In the genomic region with DNA sequence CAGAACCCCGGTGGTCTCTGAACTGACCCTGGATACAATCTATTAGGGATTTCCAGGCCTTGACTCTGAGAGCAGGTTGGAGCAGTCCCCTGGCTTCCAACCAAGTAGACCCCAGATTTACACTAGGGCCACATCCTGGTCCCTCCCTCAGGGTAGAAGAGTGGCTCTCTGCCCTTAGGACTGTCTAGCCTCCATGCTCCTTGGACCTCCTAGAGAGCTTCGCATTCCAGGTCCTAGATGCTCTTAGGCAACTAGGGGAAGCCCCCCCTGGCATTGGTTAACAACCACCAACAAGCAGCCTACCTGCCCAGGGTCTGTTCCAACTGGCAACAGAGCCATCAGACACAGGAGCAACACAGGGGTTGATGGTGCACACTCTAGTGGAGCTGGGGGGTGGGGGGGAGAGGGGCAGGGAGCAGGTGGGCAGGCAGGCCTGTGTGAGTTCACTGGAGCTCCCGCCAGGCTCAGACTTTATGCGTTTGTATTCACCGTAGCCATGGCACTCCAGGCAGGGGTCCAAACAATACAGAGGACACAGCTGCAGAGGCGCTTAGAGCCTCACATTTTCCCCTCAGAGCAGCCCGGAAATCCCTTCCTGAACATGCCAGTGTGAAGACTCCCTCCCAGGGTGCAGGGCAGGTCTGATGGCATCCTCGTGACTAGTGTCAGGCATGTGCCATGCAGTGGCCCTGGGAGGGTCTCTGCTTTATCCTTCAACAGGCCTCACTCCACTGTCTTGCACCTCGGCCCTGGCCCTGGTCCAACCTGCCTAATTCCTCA, we compare ENCODE assay signal across 8 mouse cellular contexts. TPM values are rescaled to one million over a fixed set of nuclear protein-coding genes. Genes with fewer than 3 reads are reported as not detected.
DNase-seq lines count a peak whose midpoint lies in the region; ATAC-seq lines count a peak whose summit lies in the region.

No protein-coding gene starts in this region.

- no peak overlapping the region for H3K4me3 ChIP-seq in hindbrain, embryonic 13.5 days

- DNase-seq in right cerebral cortex, postnatal 4 days: peak; percentile 37
- DNase-seq in right cerebral cortex, postnatal 14 days: no peak
- DNase-seq in gastrocnemius, postnatal 10 days: peak; percentile 82
- peak; percentile 32 for DNase-seq in lung, postnatal 36 days
- DNase-seq in spleen, postnatal 4 days (ENCODE audit: low spot score in 2 of 2): no peak

- peak; percentile 75 for ATAC-seq in hindbrain, embryonic 13.5 days (ENCODE audit: low FRiP score)
- ATAC-seq in CD4-positive, CD25-positive, alpha-beta regulatory T cell, adult 4 months: no peak
- ATAC-seq in erythroid progenitor cell, adult 5-6 weeks (replicated peaks; ENCODE audit: low FRiP score, poor library complexity, severe bottlenecking): no peak

- no peaks in the 10 kb centered on the region for H3K36me3 ChIP-seq in hindbrain, embryonic 13.5 days

- no peaks in the 10 kb centered on the region for H3K9me3 ChIP-seq in hindbrain, embryonic 13.5 days

- H3K4me2 ChIP-seq in hindbrain, embryonic 13.5 days: no peak overlapping the region

- H3K4me1 ChIP-seq in hindbrain, embryonic 13.5 days (replicated peaks): peaks cover 56% of the 10 kb centered on the region

- peak overlapping the region; percentile 81 for H3K27ac ChIP-seq in hindbrain, embryonic 13.5 days

- peak overlapping the region; percentile 21; the same call in 1 of the 2 replicates for H3K9ac ChIP-seq in hindbrain, embryonic 13.5 days

- no peaks in the 10 kb centered on the region for H3K27me3 ChIP-seq in hindbrain, embryonic 13.5 days

- 31% methylated on average over 9 of the region's 9 CpGs for WGBS in hindbrain, embryonic 13.5 days

RNA-seq across cellular contexts. Expression of gene Spsb4, which starts 46.8 kb away (rescaled TPM):
- 1 to 10 TPM; 5.6 to 7.8 TPM for total RNA-seq in gastrocnemius, postnatal 10 days (2021)
- 50.3 and 52.3 TPM in 2 replicates for polyA plus RNA-seq in hindbrain, embryonic 13.5 days (2015; fragmentation: Nextera tagmentation; extraction: Ambion mirVana)
- polyA plus RNA-seq in CD4-positive, CD25-positive, alpha-beta regulatory T cell, adult 4 months (2017; shearing (Covaris generic)): not detected
- total RNA-seq in erythroid progenitor cell, adult 5-6 weeks (2015; ENCODE audit: low replicate concordance): 3.4 TPM in 1 of 2 replicates, not detected in the other
- not detected in 2 replicates for total RNA-seq in erythroid progenitor cell, adult 5-6 weeks (2017; ENCODE audit: low replicate concordance)

Comparison
In these comparisons a context has a peak if more than half of its experiments do, and no peak if none do; other contexts are left out.
1. DNase-seq: peak in right cerebral cortex, postnatal 4 days (single experiment), gastrocnemius, postnatal 10 days (single experiment) and lung, postnatal 36 days (single experiment); none in right cerebral cortex, postnatal 14 days (single experiment) and spleen, postnatal 4 days (0 of 2).